Mouse (Mus musculus) heart, postnatal 10 days (tissue): ENCODE measurements at regions not wholly inside any gene's neighbourhood (a gene's known extent, or its start where the extent isn't known, plus 50 kb on each side); places are given as distances from the start of the nearest gene placed in this dataset.
"Not testable (repeated sequence)": the region's sequence is repeated elsewhere in the genome, so short reads cannot be mapped to it uniquely, and the experiment has no call there.

Experiments used
- DNase-seq, 2 experiments: peaks; one replicate each; pipeline ENCODE4 v3.0.0; 2021
- intact Hi-C: fragments of 180-260 bp; cut with DNase I; formaldehyde crosslinking; loops from one replicate; pipeline ENCODE4 v1.15.1; 2025

DNA sequence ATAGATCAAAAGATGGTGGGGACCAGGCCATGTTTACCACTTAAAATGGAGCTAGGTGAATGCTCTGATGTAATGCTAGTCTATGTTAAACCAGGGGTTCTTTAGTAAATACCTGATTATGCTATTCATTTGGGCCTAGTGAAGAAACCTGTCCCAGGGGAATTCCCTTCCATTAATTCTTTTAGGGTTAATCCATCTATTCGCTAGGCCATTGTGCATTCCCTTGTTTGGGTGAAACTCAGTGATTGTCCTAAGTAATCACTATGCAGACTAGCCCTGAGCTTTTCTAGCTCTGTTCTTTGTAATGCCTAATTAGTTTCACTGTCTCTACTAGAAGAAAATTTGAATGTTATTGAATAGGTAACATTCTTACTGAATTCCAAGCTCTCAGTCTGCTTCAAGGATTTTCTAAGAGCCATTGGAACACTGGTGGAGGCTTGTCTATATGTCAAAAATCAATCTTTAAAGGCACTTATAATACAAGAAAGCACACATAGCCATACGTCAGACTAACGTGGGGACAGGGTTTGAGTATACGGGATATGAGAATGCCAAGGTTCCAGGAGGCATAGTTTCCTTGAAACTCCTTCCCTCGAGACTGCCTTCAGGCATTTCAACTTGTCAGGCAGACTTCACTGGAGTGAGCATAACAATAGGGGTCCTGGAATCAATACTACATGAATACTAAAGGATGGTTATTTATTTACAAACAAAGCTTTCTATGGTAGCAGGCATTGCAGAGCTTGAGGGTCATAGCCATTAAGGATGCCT lies 266.9 kb upstream of the 4930578C19Rik start:
- no peak for DNase-seq
- intact Hi-C loops, result no loop called here

DNA sequence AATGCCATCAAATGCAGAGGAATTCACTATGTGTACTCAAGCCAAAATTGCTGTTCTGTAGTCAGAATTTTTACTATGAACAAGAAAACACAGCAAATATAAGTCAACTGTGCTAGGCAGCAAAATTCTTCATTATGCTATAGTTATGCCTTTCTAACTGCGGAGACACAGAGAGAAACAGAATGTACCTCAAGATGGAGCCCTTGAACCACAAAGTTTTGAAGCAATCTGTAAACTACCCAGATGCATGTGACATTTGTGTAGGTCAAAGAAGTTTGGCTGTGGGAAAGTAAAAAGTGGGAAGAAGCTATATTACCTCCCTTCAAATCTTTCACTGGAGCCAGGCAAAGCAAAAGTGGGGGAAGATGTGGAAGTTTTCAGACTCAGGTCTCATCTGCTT lies 226.0 kb upstream of the 4930578C19Rik start:
- DNase-seq, result peak; percentile 3 to 6
- intact Hi-C loops, result no loop called here

DNA sequence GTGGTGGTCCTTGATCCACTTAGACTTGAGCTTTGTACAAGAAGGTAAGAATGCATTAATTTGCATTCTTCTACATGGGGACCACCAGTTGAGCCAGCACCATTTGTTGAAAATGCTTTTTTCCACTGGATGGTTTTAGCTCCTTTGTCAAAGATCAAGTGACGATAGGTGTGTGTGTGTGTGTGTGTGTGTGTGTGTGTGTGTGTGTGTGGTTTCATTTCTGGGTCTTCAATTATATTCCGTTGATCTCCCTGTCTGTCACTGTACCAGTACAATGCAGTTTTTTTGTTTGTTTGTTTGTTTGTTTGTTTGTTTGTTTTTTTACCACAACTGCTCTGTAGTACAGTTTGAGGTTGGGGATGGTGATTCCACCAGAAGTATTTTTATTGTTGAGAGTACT lies 206.1 kb upstream of the 4930578C19Rik start:
- intact Hi-C loops, result not testable (repeated sequence)

DNA sequence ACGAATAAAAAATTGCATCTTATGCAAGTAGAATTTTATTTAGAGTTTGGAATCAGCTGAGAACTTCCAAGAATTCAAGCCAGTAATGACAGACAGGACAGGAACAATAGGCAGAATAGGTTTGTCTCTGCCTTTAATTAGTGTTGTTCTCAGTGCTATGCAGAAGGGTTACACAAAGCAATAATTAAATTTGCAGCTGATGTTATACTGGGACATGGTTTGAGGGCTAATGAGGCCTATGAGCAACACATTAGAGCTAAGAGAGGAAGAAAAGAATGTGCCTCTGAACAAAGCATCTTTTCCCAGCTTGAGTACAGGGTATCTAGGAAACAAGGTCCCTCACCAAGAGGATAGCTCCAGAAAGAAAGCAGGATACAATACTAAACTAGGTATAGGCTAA lies 201.9 kb upstream of the 4930578C19Rik start:
- intact Hi-C loops, result no loop called here
- no peak for DNase-seq

More for the DNA sequence above, 206.1 kb upstream of the 4930578C19Rik start:
- not testable (repeated sequence) for DNase-seq

DNA sequence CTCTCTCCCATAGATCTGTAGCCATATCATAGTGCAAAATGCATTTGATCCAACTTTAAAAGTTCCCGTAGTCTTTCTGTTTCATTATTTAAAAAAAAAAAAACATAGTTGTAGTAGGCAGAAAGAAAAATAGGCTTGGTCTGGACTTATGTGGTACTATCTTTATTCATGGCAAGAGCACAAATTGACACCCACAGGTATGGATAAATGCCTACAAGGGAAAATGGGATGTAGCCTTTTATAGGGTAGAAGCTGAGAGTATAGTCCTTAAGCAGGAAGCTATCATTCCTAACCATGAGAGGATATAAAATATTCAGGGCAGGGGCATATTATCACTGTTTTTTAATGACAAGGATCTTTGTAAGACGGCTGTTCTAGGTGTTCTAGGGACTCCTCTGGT lies 157.4 kb upstream of the 4930578C19Rik start:
- intact Hi-C loops, result no loop called here

More for the DNA sequence above, 157.4 kb upstream of the 4930578C19Rik start:
- DNase-seq, result no peak
